Mouse (Mus musculus): ENCODE data around the gene Wdr38. TPM values are rescaled to one million over a fixed set of nuclear protein-coding genes. Genes with fewer than 3 reads are reported as not detected.
"Not testable (repeated sequence)": the region's sequence is repeated elsewhere in the genome, so short reads cannot be mapped to it uniquely, and the experiment has no call there.

Wdr38 gene
- polyA plus RNA-seq, 2 experiments from 2014 or later: 0.81 to 1.0 TPM

GRCm38 (mm10) chr2:38999381-38999780, 2.1 kb downstream of the Wdr38 start:
- no peak for ATAC-seq

- ATAC-seq: no peak
Observed at GRCm38 (mm10) chr2:38999910-39000586, 2.8 kb downstream of the Wdr38 start.

DNA sequence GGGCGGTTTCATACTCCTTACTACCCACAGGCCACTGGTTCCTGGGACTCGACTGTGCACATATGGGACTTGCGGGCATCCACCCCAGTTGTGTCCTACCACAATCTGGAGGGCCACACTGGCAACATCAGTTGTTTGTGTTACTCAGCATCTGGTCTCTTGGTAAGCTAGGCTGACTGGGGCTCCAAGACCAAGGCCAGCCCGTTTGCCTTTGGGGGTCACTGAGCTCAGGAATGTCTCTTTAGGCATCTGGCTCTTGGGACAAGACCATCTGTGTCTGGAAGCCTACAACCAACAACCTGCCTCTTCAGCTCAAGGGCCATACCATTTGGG, 3.3 kb downstream of the Wdr38 start:
- no peak for ATAC-seq

GRCm38 (mm10) chr2:39001866-39002265, 4.6 kb downstream of the Wdr38 start:
- no peak for ATAC-seq

DNA sequence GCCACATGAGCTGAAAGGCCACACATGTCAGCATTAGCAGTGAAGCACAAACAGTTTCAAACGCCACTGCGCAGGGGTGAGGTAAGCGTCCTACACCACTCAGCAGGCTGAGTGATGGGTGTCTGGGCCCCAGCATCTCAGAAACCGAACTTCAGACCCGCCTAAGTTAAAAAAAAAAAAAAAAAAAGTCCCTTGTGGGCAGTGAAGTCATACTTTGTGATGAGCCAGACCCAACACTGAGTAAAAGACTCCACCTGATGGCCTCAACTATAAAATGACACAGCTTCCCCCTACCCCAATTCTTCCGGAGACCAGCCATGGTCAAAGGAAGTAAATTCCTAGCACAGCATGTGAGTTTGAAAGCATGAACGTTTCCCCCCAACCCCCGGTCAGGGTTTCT, 5.8 kb downstream of the Wdr38 start:
- ATAC-seq: no peak

- ATAC-seq: no peak
Observed at GRCm38 (mm10) chr2:39003512-39003911, 6.2 kb downstream of the Wdr38 start.

DNA sequence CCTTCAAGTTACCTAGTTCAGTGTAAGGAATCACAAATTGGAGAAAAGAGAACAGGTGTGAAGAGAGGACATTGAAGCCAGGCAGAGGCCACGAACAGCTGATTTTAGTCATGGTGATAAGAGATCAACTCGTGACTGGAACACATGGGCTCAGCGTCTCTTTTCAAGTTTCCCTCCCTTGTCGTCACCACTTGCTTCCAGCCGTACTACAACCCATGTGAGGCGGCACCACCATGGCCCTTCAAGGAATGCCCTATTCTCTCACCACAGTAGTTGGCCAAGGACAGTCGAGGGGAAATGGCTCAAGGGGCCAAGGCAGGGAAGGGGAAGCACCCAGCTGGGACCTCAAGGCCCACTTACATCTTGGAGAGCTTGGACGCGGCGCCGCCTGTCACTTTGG, 7.1 kb downstream of the Wdr38 start:
- no peak for ATAC-seq

DNA sequence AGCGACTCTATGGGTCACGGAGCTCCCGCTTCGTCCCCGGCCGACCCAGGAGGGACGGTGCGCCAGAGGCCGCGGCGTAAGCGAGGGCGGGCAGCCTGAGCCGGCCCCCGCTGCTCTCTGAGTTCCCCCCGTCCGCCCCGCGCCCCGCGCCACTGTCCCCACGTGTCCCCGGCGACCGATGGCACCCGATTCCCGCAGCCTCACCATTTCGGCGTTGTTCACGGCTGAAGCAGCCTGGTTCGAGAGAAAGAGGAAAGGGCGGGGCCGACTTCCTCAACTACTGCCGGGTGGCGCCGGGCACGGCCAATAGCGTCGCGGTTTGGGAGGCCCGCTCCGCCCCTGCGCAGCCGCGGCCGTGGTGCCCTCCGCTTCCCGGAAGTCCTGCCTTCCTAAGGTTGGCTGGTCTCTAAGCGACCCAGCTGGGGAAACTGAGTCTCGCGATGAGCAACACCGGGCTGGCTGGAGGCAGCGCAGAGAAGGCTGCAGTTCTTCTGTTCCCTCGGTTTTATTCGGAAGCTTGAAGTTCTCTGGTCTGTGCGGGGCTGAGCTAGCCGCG, 7.7 kb downstream of the Wdr38 start, which contains the start of gene Arpc5l:
Gene Arpc5l (plus strand): TSS at position 469 of the 556 bp plus-strand sequence.
- peak; percentile 78 for ATAC-seq

DNA sequence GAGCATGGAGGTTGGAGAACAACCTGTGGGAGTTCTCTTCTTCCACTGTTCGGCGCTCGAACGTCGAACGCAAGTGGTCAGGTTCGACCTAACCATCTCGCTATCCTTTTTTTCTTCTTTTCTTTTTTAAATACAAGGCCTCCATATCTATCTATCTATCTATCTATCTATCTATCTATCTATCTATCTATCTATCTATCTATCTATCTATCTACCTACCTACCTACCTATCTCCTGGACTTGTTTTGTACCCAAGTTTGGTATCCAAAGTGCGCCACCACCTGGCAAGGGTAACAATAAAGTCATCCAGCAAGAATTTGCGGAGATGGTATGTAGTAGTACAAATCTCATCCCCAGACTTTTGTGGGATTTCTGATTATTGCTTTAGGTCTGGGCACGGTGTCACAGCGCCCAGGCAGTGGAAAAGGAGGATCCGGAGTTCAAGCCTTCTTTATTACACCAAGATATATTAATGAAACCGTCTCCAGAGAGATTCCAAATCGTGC, 8.4 kb downstream of the Wdr38 start, which contains the start of gene Rpl35:
Gene Rpl35 (minus strand): TSS at position 51 of the 506 bp plus-strand sequence.
- ATAC-seq: no peak

DNA sequence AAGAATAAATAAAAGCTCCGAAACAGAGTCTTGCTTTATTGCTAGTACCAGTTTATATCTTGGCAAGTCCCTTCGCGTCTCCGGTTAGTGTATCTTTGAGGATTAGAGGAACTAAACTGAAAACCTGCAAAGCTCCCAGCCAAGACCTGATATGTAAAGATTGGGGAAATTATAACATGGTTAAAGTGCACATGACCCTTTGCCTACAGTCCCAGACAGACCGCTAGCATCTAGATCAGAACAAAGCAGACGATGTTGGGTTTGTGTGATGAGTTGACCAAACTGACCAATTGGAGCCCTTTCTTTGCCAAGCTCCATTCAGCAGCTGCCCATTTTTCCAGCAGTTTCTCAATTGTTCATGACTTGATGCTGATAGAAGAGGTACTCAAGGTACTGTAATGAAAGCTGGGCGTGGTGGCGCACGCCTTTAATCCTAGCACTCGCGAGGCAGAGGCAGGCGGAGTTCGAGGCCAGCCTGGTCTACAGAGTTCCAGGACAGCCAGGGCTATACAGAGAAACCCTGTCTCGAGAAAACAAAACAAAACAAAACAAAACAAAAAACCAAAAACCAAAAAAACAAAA, 9.0 kb downstream of the Wdr38 start:
- ATAC-seq: no peak

- peak; percentile 71 for ATAC-seq
Observed at GRCm38 (mm10) chr2:39007865-39008264, 10.6 kb downstream of the Wdr38 start.

DNA sequence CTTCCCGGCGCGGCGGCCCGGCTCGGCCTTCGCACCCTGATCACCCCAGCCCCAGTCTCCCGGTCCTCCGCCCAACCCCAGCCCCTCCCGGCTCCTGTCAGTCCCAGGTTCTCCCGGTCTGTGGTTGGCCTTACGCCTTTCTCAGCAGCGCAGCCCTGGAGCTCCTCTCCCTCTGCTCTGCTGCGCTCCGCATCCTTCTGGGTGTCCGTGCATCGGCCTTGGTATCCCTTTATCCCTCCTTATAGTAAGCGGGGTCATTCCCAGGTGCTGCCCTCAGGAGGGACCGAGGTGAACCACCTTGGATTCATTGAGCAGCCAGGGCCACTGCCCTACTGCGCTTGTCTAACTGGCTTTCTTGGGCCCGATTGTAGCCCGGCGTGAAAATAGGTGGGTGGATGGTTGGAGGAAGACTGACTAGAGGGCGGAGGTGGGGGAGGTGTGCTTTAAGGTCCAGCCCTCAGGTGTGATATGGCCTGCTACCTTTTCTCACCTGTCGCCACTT, 11.1 kb downstream of the Wdr38 start:
- ATAC-seq: peak; percentile 1

DNA sequence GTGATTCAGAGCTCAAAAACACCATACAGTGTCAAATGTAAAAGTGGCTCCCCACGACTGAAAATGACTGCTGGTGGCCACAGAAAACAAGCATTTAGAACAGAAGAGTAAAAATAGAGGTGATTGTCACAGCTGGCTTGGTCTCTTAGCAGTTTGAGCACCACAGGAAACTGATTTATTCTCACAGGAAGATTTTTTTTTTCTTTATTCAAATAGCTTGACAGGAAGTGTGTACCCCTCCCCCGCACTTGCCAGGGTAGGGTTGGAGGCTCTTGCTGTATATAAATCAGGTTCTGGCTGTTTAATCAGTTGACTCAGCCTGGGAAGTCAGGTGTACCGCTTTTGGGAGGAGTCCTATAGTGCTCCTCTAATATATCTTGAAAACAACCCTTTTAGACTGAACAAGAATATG, 11.7 kb downstream of the Wdr38 start:
- ATAC-seq: peak; percentile 61

GRCm38 (mm10) chr2:39010144-39010543, 12.9 kb downstream of the Wdr38 start:
- ATAC-seq: not testable (repeated sequence)

DNA sequence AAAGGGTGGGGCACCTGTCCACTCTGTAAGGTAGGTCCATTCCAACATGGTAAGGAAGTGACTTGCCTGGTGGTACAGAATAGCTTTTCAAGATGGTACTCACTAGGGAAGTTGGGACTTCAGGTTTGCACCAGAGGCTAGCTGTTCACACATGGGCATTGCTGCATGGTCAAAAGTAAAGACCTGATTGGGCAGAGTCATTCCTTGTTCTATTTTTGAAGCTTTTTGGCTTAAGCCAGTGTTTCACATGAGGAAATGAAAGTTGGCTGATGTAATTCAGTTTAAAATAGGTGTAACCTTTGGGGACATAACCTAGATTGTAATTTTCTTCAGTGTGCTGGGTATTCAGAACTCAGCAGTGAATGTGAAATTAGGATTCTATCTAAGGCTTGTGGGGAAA, 14.0 kb downstream of the Wdr38 start:
- ATAC-seq: no peak

- ATAC-seq: no peak
Observed at GRCm38 (mm10) chr2:39011971-39012370, 14.7 kb downstream of the Wdr38 start.

- ATAC-seq: no peak
Observed at GRCm38 (mm10) chr2:39012768-39013279, 15.5 kb downstream of the Wdr38 start.

DNA sequence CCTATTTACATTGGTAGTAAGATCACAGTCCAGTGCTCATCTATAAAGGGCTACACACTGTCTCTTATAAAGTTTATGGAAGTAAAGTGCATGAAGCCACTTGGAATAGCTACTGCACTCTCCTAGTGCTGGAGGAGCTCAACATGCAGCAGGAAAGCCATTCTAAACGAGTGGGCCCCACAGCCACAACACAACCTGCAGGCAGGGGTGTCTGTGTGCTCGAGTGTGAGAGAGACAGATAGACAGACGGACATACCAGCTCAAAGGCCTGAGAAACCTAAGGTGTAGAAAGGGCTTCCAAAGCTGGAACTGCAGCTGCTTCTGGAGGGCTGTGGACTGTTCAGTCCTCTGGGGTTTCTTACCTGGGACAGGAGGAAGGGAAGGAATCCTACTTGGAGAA, 19.3 kb downstream of the Wdr38 start:
- ATAC-seq: no peak

DNA sequence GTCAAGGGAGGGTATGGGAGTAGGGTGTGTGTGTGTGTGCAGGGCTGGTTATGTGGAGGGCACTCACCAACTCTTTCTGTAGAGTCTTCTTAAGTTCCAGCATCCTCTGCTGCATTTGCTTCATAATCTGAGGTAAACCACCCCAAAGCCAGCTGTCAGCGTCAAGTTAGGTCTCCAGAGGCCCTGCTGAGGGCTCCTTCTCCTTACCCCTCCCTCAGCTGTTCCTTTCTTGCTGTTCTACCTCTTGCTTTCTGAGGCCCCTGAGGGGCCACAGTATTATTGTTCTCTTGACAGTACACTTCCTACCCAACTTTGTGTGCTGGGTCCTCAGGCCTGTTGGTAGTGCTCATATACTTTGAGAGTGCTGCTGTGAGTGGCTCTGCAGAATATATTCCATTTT, 22.7 kb downstream of the Wdr38 start:
- ATAC-seq: no peak

GRCm38 (mm10) chr2:39031611-39032010, 34.3 kb downstream of the Wdr38 start:
- no peak for ATAC-seq

DNA sequence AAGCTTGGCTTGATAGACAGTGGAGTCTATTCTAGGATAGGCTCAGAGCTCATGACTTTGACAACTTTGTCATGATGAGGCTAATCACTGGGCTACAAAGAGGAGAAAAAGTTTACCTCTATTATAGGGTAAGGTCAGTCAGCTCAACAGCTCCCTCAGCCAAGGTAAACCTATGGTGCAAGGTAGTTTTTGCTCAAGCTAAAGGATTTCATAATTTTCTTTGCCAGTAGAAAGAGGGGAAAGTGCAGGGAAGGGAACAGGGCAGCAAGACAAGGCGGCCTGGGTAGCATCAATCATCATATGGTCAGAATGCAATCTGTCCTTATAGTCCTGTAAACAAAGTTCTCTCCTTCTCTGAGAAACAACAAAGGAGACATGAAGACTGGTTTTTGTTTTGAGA, 42.9 kb downstream of the Wdr38 start:
- no peak for ATAC-seq

- no peak for ATAC-seq
Observed at GRCm38 (mm10) chr2:39048515-39048914, 51.2 kb downstream of the Wdr38 start.

Measured in CD4-positive, CD25-positive, alpha-beta regulatory T cell, adult 4 months (primary cell).